Mouse (Mus musculus): ENCODE results near the gene Fndc11.
A peak's percentile ranks its signal among the peaks of the same experiment; 100 is the strongest.

Fndc11 gene

GRCm38 (mm10) chr2:181238861-181239260, 19.0 kb downstream of the Fndc11 start:
- TF ChIP-seq GATA4 (IDR thresholded peaks at IDR 0.05; ENCODE audit: insufficient replicate concordance, low read length): no peak

- TF ChIP-seq GATA4 (IDR thresholded peaks at IDR 0.05; ENCODE audit: insufficient replicate concordance, low read length): no peak
These were observed 19.4 kb downstream of the Fndc11 start for GRCm38 (mm10) chr2:181239261-181239660.

GRCm38 (mm10) chr2:181240806-181241440, 21.1 kb downstream of the Fndc11 start:
- TF ChIP-seq GATA4 (IDR thresholded peaks at IDR 0.05; ENCODE audit: insufficient replicate concordance, low read length): no peak

- 0 out of 2 replicates have a peak, but pooled peaks have one; percentile 28 for TF ChIP-seq GATA4 (IDR thresholded peaks at IDR 0.05; ENCODE audit: insufficient replicate concordance, low read length)
These were observed 21.9 kb downstream of the Fndc11 start, which contains the start of gene Helz2 for GRCm38 (mm10) chr2:181241602-181242313. Gene Helz2, minus strand, starts transcription at chr2:181242027.

GRCm38 (mm10) chr2:181242314-181242665, 22.5 kb downstream of the Fndc11 start:
- no peak for TF ChIP-seq GATA4 (IDR thresholded peaks at IDR 0.05; ENCODE audit: insufficient replicate concordance, low read length)

GRCm38 (mm10) chr2:181243706-181244394, 24.0 kb downstream of the Fndc11 start:
- TF ChIP-seq GATA4 (IDR thresholded peaks at IDR 0.05; ENCODE audit: insufficient replicate concordance, low read length): peak; percentile 7; the same call in 1 of the 2 replicates

GRCm38 (mm10) chr2:181245031-181245430, 25.2 kb downstream of the Fndc11 start:
- no peak for TF ChIP-seq GATA4 (IDR thresholded peaks at IDR 0.05; ENCODE audit: insufficient replicate concordance, low read length)

GRCm38 (mm10) chr2:181249217-181249616, 29.4 kb downstream of the Fndc11 start:
- peak; percentile 84; the same call in 1 of the 2 replicates for TF ChIP-seq GATA4 (IDR thresholded peaks at IDR 0.05; ENCODE audit: insufficient replicate concordance, low read length)

GRCm38 (mm10) chr2:181251841-181252240, 32.0 kb downstream of the Fndc11 start:
- no peak for TF ChIP-seq GATA4 (IDR thresholded peaks at IDR 0.05; ENCODE audit: insufficient replicate concordance, low read length)

GRCm38 (mm10) chr2:181253248-181253647, 33.4 kb downstream of the Fndc11 start:
- TF ChIP-seq GATA4 (IDR thresholded peaks at IDR 0.05; ENCODE audit: insufficient replicate concordance, low read length): no peak

GRCm38 (mm10) chr2:181266839-181267238, 47.0 kb downstream of the Fndc11 start:
- 0 out of 2 replicates have a peak, but pooled peaks have one; percentile 25 for TF ChIP-seq GATA4 (IDR thresholded peaks at IDR 0.05; ENCODE audit: insufficient replicate concordance, low read length)

- TF ChIP-seq GATA4 (IDR thresholded peaks at IDR 0.05; ENCODE audit: insufficient replicate concordance, low read length): no peak
These were observed 52.3 kb downstream of the Fndc11 start for GRCm38 (mm10) chr2:181272092-181272491.

All from liver, adult (tissue).